Mouse (Mus musculus): ENCODE measurements around the gene BC028528.
"Not testable (repeated sequence)": the region's sequence is repeated elsewhere in the genome, so short reads cannot be mapped to it uniquely, and the experiment has no call there.

GRCm38 (mm10) chr3:95923429-95923828, 31.6 kb upstream of the BC028528 start:
- TF ChIP-seq POLR2A (IDR thresholded peaks at IDR 0.05; ENCODE audit: insufficient read depth, low read depth, low read length); CTCF (IDR thresholded peaks at IDR 0.05): not testable (repeated sequence)
